Mouse (Mus musculus): ENCODE data around the gene Sgce. TPM values are rescaled to one million over a fixed set of nuclear protein-coding genes. Genes with fewer than 3 reads are reported as not detected.
"Not testable (repeated sequence)": the region's sequence is repeated elsewhere in the genome, so short reads cannot be mapped to it uniquely, and the experiment has no call there.

Gene Sgce
- polyA plus RNA-seq (2021), result 94.8 TPM

DNA sequence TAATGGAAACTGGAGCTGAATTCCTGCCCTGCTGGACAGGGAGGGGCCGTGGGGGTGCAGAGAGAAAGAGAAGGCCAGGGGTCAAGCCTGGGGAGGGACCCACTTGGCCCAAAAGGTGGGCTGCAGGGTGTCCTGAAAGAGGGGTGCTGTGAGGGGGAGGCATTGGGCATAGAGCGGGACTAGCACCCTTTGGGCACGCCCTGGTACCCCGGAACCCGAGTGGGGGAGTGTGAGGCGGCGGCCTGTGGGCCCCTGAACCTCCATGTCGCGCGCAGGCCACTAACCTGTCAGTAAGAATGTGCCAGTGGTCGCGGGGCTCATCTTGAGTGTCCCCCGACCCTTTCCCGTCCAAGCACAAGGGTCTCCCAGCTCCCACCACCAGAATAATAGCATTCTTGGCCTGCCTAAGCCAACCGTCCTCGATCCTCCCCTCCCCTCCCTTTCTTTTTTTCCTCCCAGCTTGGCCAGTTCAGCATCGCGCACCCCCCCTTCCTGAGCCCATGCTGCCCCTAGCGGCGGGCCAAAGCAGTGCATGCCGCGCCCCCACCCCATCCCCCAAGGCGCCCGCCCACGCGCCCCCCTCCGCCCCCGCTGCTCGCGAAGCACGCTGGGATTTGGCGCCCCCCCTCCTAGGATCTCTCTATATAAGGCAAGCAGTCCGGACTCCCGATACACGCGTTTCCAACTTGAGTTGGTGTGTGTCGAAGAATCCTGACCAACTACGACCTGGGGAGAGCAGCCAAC, at the start of gene Sgce, which contains the start of gene Peg10:
Gene Sgce, minus strand, starts transcription at position 512 of the 744 bp plus-strand sequence.
Gene Peg10, plus strand, starts transcription at position 611 of the 744 bp plus-strand sequence.
- ATAC-seq, result peak; percentile 47
- no peak for DNase-seq (ENCODE audit: low read depth, low spot score)
- in situ Hi-C loops (cut with MboI; ENCODE audit: low pct_unique_long_range_greater_than_20kb), result loop anchor here (10.0 to 25.0 kb wide), 2 partner anchors 335 to 368 kb away; no protein-coding TSS in a partner anchor

DNA sequence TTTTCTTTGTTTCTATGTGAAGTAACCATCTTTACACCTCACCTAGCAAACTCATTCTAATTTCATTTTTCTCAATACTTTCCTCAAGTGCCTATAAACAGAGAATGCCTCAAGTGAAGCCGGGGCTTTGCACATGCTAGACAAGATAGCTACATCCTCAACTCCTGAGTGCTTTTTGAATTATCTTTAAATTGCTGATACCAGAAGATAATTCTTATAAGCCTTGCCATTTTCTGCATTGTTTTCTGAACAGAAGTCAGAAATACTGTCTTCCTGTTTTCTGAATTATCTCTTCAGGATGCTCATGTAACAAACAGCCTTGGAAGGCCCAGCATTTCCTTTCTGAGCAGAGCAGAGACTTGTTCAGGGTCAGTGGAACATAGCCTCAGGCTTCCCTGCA, 49.3 kb upstream of the Sgce start:
- ChIA-PET CTCF (no interaction called here), POLR2A (interaction anchor here (0.7 kb wide), 1 partner anchor 25 kb away, joined by 4 read pairs; no protein-coding TSS in a partner anchor)
- ATAC-seq, result no peak
- TF ChIP-seq CTCF (IDR thresholded peaks at IDR 0.05), result no peak
- peaks cover 7% of the 10 kb centered on the region for H3K27me3 ChIP-seq
- in situ Hi-C loops (cut with MboI; ENCODE audit: low pct_unique_long_range_greater_than_20kb), result no loop called here
- no peak for DNase-seq (ENCODE audit: low read depth, low spot score)

More for the DNA sequence above, at the start of gene Sgce, which contains the start of gene Peg10:
- ChIA-PET POLR2A (interaction anchor here (0.6 kb wide), 1 partner anchor 361 kb away, joined by 3 read pairs; no protein-coding TSS in a partner anchor), CTCF (no interaction called here)
- H3K27me3 ChIP-seq, result peaks cover 3% of the 10 kb centered on the region
- no peak for TF ChIP-seq CTCF (IDR thresholded peaks at IDR 0.05)

DNA sequence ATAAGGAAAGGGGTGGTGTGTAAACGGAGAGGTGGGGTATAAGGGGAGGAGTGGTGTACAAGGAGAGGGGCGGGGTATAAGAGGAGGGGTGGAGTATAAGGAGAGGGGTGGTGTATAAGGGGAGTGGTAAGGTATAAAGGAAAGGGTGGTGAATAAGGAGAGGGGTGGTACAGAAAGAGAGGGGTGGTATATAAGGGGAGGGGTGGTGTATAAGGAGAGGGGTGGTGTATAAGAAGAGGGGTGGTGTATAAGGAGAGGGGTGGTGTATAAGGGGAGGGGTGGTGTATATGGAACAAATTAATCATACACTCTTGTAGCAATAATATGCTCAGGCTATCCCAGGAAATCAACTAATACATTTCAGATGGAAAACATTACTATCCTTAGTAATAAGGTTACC, 15.2 kb upstream of the Sgce start:
- DNase-seq (ENCODE audit: low read depth, low spot score) (no peak), ATAC-seq (peak; percentile 100)
- no peaks in the 10 kb centered on the region for H3K27me3 ChIP-seq
- POLR2A ChIA-PET, result no interaction called here
- CTCF ChIA-PET, result no interaction called here
- TF ChIP-seq CTCF (IDR thresholded peaks at IDR 0.05), result no peak
- in situ Hi-C loops (cut with MboI; ENCODE audit: low pct_unique_long_range_greater_than_20kb), result no loop called here

DNA sequence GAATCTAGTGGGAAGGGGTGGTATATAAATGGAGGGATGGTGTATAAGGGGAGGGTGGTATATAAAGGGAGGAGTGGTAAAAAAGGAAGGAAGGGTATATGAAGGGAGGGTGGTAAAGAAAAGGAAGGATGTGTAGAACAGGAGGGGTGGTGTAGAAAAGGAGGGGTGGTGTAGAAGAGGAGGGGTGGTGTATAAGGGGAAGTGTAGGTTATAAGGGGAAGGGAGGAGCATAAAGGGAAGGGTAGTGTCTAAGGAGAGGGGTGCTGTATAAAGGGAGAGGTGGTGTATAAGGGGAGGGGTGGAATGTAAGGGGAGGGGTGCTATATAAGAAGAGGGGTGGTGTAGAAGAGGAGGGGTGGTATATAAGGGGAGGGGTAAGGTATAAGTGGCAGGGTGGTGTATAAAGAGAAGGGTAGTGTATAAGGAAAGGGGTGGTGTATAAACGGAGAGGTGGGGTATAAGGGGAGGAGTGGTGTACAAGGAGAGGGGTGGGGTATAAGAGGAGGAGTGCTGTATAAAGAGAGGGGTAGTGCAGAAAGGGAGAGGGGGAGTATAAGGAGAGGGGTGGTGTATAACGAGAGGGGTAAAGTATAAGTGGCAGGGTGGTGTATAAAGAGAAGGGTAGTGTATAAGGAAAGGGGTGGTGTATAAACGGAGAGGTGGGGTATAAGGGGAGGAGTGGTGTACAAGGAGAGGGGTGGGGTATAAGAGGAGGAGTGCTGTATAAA, 14.6 kb upstream of the Sgce start:
- POLR2A ChIA-PET; CTCF ChIA-PET; H3K27me3 ChIP-seq; ATAC-seq; in situ Hi-C loops (cut with MboI; ENCODE audit: low pct_unique_long_range_greater_than_20kb); DNase-seq (ENCODE audit: low read depth, low spot score): not testable (repeated sequence)

DNA sequence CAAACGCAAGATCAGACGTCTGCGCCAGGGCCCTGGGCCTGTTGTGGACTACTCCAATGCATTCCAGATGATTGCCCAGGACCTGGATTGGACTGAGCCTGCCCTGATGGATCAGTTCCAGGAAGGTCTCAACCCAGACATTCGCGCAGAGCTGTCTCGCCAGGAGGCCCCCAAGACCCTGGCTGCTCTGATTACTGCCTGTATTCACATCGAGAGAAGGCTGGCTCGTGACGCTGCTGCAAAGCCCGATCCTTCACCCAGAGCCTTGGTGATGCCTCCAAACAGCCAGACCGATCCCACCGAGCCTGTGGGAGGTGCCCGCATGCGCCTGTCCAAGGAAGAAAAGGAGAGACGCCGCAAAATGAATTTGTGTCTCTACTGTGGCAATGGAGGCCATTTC, 7.9 kb upstream of the Sgce start:
- no peaks in the 10 kb centered on the region for H3K27me3 ChIP-seq
- no peak for DNase-seq (ENCODE audit: low read depth, low spot score)
- no peak for ATAC-seq
- no peak for TF ChIP-seq CTCF (IDR thresholded peaks at IDR 0.05)
- CTCF ChIA-PET, result no interaction called here
- in situ Hi-C loops (cut with MboI; ENCODE audit: low pct_unique_long_range_greater_than_20kb), result loop anchor here (10.0 kb wide), 1 partner anchor 630 kb away; the partner anchor contains the start of gene Asb4
- POLR2A ChIA-PET, result no interaction called here

DNA sequence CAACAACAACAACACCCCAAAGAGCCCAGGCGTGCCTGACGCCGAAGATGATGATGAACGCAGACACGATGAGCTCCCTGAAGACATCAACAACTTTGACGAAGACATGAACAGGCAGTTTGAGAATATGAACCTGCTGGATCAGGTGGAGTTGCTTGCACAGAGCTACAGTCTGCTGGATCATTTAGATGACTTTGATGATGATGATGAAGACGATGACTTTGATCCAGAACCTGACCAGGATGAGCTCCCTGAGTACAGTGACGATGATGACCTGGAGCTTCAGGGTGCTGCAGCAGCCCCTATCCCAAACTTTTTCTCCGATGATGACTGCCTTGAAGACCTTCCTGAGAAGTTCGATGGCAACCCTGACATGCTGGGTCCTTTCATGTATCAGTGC, 7.3 kb upstream of the Sgce start:
- POLR2A ChIA-PET, result no interaction called here
- CTCF ChIA-PET, result no interaction called here
- no peak for TF ChIP-seq CTCF (IDR thresholded peaks at IDR 0.05)
- in situ Hi-C loops (cut with MboI; ENCODE audit: low pct_unique_long_range_greater_than_20kb), result loop anchor here (10.0 kb wide), 1 partner anchor 631 kb away; the partner anchor contains the start of gene Asb4
- no peak for ATAC-seq
- no peak for DNase-seq (ENCODE audit: low read depth, low spot score)
- H3K27me3 ChIP-seq, result no peaks in the 10 kb centered on the region

DNA sequence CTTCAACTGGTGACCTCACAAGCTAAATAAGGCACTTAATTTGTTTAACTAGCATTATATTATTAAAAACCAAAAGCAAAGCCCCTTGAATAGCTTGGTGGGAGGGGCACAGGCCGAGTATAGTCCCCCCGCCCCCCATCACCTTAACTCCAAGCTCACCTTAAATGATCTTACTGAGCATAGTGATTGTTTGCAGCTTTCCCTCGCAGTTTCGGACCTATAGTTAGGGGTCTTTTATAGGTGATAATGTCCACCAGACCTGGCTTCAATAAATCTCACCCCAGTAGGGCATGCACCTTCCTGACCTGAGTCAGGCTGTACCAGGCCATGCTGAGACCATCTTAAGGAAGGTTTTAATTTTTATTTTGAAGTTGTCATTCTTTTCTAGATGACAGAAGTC, 4.3 kb upstream of the Sgce start:
- H3K27me3 ChIP-seq, result no peaks in the 10 kb centered on the region
- ChIA-PET POLR2A (no interaction called here), CTCF (no interaction called here)
- DNase-seq (ENCODE audit: low read depth, low spot score) (no peak), ATAC-seq (no peak)
- no peak for TF ChIP-seq CTCF (IDR thresholded peaks at IDR 0.05)
- in situ Hi-C loops (cut with MboI; ENCODE audit: low pct_unique_long_range_greater_than_20kb), result loop anchor here (10.0 kb wide), 1 partner anchor 633 kb away; the partner anchor contains the start of gene Asb4

DNA sequence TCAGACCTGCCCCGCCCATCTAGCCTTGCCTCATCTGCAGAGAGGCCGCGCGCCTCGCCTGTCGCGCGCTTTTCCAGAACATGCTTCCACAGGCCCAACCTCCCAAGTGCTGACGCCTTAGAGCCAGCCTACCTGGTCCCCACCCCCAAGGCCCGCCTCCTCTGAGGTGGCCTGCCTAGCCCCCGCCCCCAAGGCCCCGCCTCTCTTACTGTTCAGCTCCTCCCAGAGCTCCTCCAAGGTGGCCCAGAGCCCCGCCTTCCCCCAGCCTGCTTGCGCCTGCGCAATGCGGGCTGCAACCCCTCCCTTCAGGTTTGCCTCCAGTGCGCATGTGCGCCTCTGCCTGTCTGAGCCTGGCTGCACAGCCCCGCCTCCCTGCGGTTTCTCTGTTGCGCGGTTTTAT, 2.1 kb upstream of the Sgce start:
- ChIA-PET POLR2A (no interaction called here), CTCF (no interaction called here)
- ATAC-seq, result peak; percentile 81
- in situ Hi-C loops (cut with MboI; ENCODE audit: low pct_unique_long_range_greater_than_20kb), result loop anchor here (10.0 to 25.0 kb wide), 2 partner anchors 337 to 366 kb away; no protein-coding TSS in a partner anchor
- peak; percentile 71 for DNase-seq (ENCODE audit: low read depth, low spot score)
- TF ChIP-seq CTCF (IDR thresholded peaks at IDR 0.05), result no peak
- peaks cover 3% of the 10 kb centered on the region for H3K27me3 ChIP-seq

DNA sequence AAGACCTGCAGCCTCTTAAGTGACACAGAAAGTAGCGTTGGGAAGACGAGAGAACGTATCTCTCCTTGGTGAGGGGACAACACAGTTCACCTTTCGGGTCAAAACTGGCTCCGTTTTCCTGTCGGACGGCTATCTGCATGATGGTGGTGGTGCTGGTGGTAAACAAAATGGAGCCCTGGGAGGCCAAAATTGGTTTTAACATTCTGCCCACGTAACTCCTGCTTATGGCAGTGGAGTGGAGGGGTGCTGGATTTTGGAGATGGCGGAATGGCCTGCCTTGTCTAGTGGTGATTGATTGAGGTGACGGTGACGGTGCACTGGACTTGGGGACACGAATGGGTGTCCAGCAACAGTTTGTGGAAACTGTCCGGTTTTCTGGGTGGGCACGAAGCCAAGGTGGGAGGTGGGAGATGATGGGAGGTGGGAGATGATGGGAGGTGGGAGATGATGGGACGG, 1.5 kb upstream of the Sgce start:
- in situ Hi-C loops (cut with MboI; ENCODE audit: low pct_unique_long_range_greater_than_20kb), result loop anchor here (10.0 to 25.0 kb wide), 2 partner anchors 336 to 366 kb away; no protein-coding TSS in a partner anchor
- ChIA-PET POLR2A (no interaction called here), CTCF (no interaction called here)
- ATAC-seq (no peak), DNase-seq (ENCODE audit: low read depth, low spot score) (no peak)
- no peak for TF ChIP-seq CTCF (IDR thresholded peaks at IDR 0.05)
- H3K27me3 ChIP-seq, result peaks cover 3% of the 10 kb centered on the region

DNA sequence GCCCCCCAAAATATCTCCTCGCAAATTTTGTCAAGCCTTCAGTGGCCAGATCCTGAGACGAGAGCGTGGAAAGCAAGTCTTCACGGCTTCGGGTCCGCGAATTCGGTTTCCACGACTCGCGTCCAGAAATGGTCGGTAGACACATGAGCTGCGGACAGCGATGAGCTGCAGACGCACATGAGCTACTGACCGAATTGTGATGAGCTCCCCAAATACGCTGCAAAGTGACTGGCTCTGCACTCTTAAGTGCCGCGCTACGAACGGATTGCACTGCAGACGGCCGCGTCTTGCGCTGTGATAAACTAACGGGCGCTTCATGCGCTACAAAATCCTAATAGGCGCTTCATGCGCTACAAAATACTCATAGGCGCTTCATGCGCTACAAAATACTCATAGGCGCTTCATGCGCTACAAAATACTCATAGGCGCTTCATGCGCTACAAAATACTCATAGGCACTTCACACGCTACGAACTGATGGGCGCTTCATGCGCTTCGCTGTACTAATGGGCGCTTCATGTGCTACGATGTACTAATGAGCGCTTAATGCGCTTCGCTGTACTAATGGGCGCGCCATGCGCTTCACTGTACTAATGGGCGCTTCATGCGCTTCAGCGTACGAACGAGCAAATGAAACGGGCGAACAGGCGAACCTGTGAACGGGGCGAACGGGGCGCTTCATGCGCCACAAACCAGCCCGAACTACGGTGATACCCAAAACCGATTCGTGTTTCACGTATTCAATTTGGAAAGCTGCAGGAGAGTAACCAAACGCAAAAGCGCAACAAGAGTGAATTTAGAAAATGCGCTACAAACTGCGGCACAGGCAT, 884 bp upstream of the Sgce start:
- TF ChIP-seq CTCF (IDR thresholded peaks at IDR 0.05), result no peak
- POLR2A ChIA-PET, result no interaction called here
- ATAC-seq (peak; percentile 33), DNase-seq (ENCODE audit: low read depth, low spot score) (no peak)
- peaks cover 3% of the 10 kb centered on the region for H3K27me3 ChIP-seq
- in situ Hi-C loops (cut with MboI; ENCODE audit: low pct_unique_long_range_greater_than_20kb), result loop anchor here (10.0 to 25.0 kb wide), 2 partner anchors 336 to 367 kb away; no protein-coding TSS in a partner anchor
- CTCF ChIA-PET, result no interaction called here
